Mouse (Mus musculus) embryonic fibroblast, embryonic 13.5 days (primary cell): ENCODE data around the gene Phf24.

Experiments used
- CTCF ChIP-seq: IDR thresholded peaks from 2 replicates; pipeline ENCODE4 v1.5.1; 2011; ENCODE audit warnings: mild to moderate bottlenecking, control low read depth, low read length, moderate library complexity, borderline replicate concordance; ENCODE audit not compliant: insufficient read depth
- POLR2A ChIP-seq: IDR thresholded peaks from 2 replicates; pipeline ENCODE4 v1.6.1; 2011; ENCODE audit warnings: low read depth, mild to moderate bottlenecking, control low read depth, low read length, moderate library complexity

- TF ChIP-seq CTCF: no peak
- TF ChIP-seq POLR2A: no peak
These were observed 49.1 kb upstream of the Phf24 start for GRCm38 (mm10) chr4:42867390-42867789.
